Mouse (Mus musculus) inflammation-experienced regulatory T-cells (primary cell): ENCODE results near the gene Ahdc1. TPM values are rescaled to one million over a fixed set of nuclear protein-coding genes. Genes with fewer than 3 reads are reported as not detected.

ENCODE experiments used
- polyA plus RNA-seq, 2 experiments: library from polyadenylated mRNA; unstranded; fragments of 100-300 nt; shearing (Covaris generic); gene quantifications; one replicate each; pipeline ENCODE4 v1.2.1; 2017

Gene Ahdc1
- 1 to 10 TPM; 5.8 to 6.0 TPM for polyA plus RNA-seq

GRCm38 (mm10) chr4:133011028-133011820 lies at the start of gene Ahdc1:
TSS of gene Ahdc1 (plus strand) at chr4:133011260.

GRCm38 (mm10) chr4:132973814-132974398 lies 37.2 kb upstream of the Ahdc1 start, which contains the start of gene Fgr:
TSS of gene Fgr (plus strand) at chr4:132974095.

Other genes with a start within 250 kb of the Ahdc1 start
- gene Rpa2, start 242.9 kb upstream of the Ahdc1 start, polyA plus RNA-seq, result 10 to 100 TPM; 48.6 to 63.9 TPM
- gene Themis2, start 214.9 kb upstream of the Ahdc1 start, polyA plus RNA-seq, result 1 to 10 TPM in 1 of 2 experiments, under 1 TPM in 1; 0.68 to 2.0 TPM
- 10 to 100 TPM; 51.0 to 57.2 TPM for gene Ppp1r8, start 168.1 kb upstream of the Ahdc1 start, polyA plus RNA-seq
- gene Stx12, start 126.8 kb upstream of the Ahdc1 start, polyA plus RNA-seq, result 10 to 100 TPM; 29.7 to 40.0 TPM
- gene Fam76a, start 88.7 kb upstream of the Ahdc1 start, polyA plus RNA-seq, result 10 to 100 TPM; 31.7 to 33.6 TPM
- gene Fgr, start 37.2 kb upstream of the Ahdc1 start, polyA plus RNA-seq, result 1 to 10 TPM; 2.8 to 4.3 TPM
- 10 to 100 TPM; 67.6 to 68.6 TPM for gene Wasf2, start 119.2 kb downstream of the Ahdc1 start, polyA plus RNA-seq
- 1 to 10 TPM in 1 of 2 experiments, under 1 TPM in 1; 0.58 to 2.4 TPM for gene Cd164l2, start 200.9 kb downstream of the Ahdc1 start, polyA plus RNA-seq
- gene Gpr3, start 201.3 kb downstream of the Ahdc1 start, polyA plus RNA-seq, result under 1 TPM in 1 of 2 experiments, not detected in 1; 0.56 TPM
- under 1 TPM; 0.35 to 0.91 TPM for gene Map3k6, start 229.6 kb downstream of the Ahdc1 start, polyA plus RNA-seq